Mouse (Mus musculus) thymus, postnatal 10 days (tissue): ENCODE results near the gene Chrm2.

Experiments
- DNase-seq, 2 experiments: peaks; one replicate each; pipeline ENCODE4 v3.0.0; 2021; ENCODE audit warnings: low spot score in 2 of 2

Chrm2 gene

DNA sequence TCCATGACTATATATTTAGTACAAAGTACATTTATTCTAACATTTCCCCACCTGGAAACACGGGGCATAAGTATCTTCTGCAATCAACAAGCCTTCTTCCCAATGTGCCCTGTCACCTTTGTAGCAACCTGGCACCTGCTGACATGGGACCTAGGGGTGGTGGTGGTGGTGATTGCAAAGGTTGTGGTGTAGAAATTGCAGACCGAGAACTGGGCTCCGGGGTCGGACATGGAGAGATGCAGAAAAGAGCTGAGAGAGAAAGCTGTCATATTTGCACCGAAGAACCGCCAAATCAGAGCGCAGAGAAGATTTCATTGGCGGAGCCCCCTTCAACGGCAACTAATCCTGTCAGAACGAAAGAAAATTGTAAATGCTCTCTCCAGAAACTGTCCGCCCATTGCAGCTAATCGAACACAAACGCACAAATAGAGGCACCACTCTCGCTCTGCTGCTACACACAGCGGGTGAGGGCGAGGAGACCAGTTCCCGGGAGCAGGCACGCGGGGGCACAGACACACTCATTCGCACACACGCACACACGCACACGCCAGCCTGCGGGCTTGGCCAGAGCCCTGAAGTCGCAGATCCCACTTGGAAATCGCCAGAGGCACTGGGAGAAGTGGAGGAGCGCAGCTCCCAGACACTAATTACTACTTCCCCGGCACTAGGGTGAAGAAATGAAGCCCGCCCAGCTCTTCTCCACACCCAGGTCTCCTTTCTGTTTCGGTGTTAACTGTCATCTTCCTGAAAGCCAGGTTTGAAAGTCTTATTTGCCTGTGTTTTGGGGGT lies at the start of gene Chrm2:
Chrm2 (plus strand) TSS at position 473 of the 789 bp plus-strand sequence.
- no peak for DNase-seq

GRCm38 (mm10) chr6:36373983-36374382 lies 13.9 kb upstream of the Chrm2 start:
- no peak for DNase-seq

DNA sequence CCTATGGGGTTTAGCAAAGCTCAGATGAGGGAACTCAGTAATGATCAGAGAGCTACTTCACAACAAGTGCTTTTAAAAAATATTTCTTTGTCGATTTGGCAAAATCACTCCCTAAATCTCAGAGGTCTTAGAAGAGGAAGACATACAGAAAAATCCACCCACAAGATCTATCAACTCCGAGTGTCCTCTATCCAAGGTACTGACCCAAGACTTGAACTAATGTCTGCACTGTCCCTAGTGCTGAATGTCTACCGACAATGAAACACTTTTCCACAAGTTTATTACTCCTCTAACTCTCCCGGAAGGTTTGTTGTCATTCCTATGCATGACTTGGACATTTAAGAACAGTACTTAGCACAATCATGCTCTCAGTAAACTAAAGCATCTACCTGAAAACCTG lies 9.9 kb upstream of the Chrm2 start:
- DNase-seq: no peak

- DNase-seq: no peak
Observed at GRCm38 (mm10) chr6:36384102-36384501, 3.8 kb upstream of the Chrm2 start.

GRCm38 (mm10) chr6:36388401-36389259 lies 746 bp downstream of the Chrm2 start:
- DNase-seq: no peak

GRCm38 (mm10) chr6:36389260-36389965 lies 1.5 kb downstream of the Chrm2 start:
- DNase-seq: no peak

GRCm38 (mm10) chr6:36393705-36394104 lies 5.8 kb downstream of the Chrm2 start:
- no peak for DNase-seq

- DNase-seq: no peak
Observed at GRCm38 (mm10) chr6:36405139-36405538, 17.3 kb downstream of the Chrm2 start.

DNA sequence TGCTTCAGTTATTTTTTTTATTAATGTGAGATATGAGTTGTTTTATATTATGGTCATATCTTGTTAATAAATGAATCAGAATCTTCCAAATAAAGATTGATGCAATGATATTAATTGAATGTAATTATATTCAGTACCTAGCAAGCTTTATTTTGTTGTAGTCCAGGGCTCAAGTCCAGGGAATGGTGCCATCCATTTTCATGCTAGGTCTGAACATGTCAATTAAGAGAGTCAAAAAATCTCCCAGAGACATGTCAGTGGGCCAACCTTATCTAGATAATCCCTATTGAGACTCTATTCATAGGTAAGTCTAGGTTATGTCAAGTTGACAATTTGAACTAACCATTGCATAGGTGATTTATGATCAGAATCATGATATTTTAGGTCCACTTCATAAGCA lies 21.1 kb downstream of the Chrm2 start:
- DNase-seq: no peak

GRCm38 (mm10) chr6:36410057-36410456 lies 22.2 kb downstream of the Chrm2 start:
- DNase-seq: no peak

- DNase-seq: no peak
Observed at GRCm38 (mm10) chr6:36419716-36420115, 31.8 kb downstream of the Chrm2 start.

DNA sequence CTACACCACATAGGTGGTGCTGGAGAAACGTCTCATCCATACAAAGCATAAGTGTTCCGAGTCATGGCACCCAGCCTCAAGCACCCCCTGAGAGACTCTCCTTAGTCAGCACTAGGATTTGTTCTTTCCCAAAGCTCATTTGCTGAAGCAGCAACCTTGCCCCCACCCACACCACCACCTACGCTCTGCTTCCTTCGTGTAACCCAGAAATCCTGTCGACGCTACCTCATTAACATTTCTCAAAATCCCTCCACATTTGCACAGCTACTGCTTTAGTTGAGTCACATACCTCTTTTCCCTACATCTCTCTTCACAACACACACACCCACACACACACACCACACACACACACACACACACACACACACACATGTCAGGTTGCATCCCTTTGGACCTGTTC lies 50.1 kb downstream of the Chrm2 start:
- no peak for DNase-seq

DNA sequence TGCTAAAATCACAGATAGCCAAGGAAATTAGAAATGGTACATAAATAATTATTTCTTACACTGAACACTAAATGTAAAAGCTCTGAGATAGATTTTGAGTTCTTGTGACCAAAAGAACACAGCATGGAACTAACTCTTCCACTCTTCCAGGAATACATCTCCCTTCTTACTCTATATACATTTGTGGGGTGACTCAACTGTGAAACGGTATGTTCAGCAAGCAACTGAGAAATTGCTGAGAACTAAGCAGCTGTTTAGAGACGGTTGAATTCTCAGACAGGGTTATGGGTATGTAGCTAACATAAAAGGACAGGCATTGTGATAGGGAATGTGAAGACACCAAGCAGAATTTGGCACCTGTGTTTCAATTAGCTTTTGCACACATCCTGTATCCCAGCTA lies 51.3 kb downstream of the Chrm2 start:
- no peak for DNase-seq

- no peak for DNase-seq
Observed at GRCm38 (mm10) chr6:36451480-36451879, 63.6 kb downstream of the Chrm2 start.

- no peak for DNase-seq
Observed at GRCm38 (mm10) chr6:36455071-36455470, 67.2 kb downstream of the Chrm2 start.

DNA sequence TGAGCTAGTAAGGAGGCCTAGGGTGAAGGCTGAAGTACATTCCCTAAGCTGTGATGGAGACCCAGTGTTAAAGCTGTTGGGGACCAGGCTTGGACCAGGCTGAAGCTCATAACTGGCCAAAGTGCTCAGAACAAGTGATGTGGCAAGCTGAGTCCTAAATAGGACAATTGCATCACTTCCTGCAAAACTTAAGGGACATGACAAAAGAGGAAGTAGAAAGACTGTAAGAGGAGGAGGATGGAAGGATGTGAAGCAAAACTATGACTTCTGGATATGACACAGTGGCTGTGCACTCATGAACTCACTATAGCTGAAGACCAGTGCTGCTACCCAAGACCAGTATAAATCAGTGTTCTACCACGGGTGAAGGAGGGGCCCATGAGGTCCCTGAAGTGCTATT lies 69.1 kb downstream of the Chrm2 start:
- DNase-seq: no peak

GRCm38 (mm10) chr6:36464008-36464407 lies 76.1 kb downstream of the Chrm2 start:
- DNase-seq: no peak

DNA sequence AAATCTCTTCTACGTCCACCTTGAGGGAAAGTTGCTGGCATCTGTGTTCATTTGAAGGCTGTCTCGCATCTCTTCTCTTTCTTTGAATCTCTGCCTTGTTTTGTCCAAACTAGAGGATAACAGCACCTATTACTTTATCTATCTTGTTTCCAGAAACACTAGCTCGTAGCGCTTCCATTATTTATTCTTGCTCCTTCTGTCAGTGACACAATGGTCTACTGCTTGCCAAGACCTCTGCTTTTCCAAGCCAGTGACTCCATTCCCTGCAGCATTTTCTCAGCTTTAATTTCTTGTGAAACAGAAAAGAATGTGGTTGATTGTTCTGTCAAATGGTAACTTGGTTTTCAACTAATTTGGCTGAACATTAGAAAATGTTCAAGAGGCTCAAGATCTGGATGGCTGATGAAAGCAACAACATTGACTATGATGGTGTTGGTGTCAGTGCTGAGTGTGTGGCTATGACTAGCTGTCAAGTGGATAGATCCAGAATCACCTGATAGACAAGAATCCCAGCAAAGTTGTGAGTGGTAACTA lies 96.3 kb downstream of the Chrm2 start:
- no peak for DNase-seq

DNA sequence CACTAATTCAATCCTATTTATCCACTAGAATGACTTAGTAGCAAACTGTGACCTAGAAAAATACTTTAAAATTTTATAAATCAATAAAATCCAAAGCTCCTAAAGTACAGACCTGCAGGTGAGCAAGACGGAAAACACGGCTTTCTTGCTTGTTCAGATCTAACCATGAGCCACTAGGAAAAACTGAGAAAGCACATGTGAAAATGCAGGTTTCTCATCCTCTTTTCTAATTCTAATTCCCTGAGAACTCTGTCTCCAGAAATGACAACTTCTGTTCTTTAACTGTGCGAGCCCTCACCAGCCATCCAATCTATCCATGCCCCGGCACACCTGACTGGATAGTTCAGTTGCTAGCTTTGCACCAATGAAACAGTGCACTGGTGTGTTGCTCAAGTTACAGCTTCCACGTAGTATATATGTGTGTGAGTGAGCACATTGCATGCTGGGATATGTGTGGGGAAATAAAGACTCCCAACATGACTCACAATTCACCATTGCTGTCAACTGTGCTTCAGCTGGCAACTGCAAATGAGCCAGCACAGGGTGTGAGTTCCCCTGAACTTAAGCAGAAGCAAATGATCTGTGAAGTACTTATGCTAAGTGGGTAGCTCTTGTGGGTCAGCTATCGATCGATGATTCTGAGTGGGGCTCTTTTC lies 119.3 kb downstream of the Chrm2 start:
- no peak for DNase-seq

- DNase-seq: no peak
Observed at GRCm38 (mm10) chr6:36507946-36508345, 120.1 kb downstream of the Chrm2 start.

DNA sequence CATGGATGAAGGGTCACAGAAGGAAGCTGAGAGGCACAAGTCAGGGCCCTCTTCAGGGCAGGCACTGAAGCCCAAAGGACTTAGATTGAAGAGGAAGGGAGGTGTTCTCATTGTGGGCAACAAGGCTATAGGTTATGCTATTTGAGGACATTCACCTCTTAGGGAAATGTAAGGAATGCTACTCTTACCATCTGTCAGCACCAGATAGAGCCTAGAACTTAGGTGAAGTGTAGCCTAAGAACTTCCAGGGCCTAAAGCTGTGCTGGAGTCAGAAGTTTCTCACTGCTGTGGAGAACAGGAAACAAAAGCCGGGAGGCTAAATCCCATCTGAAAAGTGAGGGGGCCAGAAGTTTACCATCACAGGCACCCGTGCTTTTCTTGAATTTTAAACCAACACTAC lies 120.6 kb downstream of the Chrm2 start:
- DNase-seq: no peak

- no peak for DNase-seq
Observed at GRCm38 (mm10) chr6:36516508-36516907, 128.6 kb downstream of the Chrm2 start.
